Mouse (Mus musculus): Measurements from ENCODE around the gene Ttl. TPM values are rescaled to one million over a fixed set of nuclear protein-coding genes. Genes with fewer than 3 reads are reported as not detected.

Ttl gene
- 10.1 and 12.0 TPM in 2 replicates for polyA plus RNA-seq (2012; rRNA removed)

DNA sequence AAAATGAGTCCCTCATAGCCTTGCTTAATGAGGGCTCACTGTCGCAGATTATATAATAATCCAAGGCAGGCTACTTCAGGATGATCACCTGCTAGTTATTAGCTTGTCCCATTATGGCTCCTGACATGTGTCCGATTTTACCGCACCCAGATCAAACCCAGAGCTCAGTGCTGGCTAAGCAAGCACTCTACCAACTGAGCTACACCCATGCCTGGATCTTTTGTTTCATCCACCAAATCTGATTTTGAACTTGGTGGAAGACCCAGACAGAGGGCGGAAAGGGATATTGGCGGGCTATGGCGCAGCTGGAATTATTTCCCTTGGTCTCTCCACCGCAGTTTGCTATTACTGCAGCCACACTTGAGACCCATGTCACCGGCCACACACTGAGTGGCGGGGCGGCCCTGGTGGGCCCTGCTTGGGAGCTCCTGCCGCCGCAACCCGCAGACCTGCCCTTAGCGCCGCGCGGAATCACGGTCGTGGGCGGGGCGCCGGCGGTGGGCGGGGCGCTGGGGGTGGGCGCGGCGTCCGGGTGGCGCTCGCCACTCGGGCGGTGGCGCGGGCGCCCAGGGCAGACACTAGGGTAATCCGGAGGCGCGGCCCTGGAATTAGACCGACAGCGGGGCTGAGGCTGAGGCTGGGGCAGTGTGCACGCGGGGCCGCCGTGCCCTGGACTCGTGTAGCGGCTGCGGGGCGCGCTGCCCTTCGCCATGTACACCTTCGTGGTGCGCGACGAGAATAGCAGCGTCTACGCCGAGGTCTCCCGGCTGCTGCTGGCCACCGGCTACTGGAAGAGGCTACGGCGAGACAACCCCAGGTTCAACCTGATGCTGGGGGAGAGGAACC lies at the start of gene Ttl:
Gene Ttl (plus strand): TSS at position 506 of the 846 bp plus-strand sequence.
- peak; percentile 74 for DNase-seq (ENCODE audit: low spot score)

- DNase-seq (ENCODE audit: low spot score), result no peak
These were observed 45.6 kb upstream of the Ttl start for GRCm38 (mm10) chr2:129020106-129020505.

DNA sequence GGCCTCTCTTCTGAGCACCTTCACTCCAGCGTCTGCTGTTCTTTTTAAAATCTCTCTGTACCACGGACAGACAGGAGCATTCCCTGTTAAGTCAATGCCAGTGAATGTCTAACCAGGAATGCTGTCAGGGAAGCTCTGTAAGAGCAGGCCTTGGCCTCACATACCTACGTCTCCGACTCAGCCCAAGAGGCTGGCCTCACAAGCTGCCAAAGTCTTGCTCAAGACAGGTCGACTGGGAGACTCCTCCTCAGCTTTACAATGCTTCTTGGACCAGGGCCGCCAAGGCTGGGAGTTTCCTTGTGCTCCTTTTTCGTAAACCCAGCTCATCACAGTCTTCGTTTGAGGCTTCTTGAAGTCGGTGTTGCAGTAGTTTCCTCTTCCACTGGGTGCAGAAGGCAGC lies 40.9 kb upstream of the Ttl start:
- no peak for DNase-seq (ENCODE audit: low spot score)

GRCm38 (mm10) chr2:129035381-129035780 lies 30.4 kb upstream of the Ttl start:
- no peak for DNase-seq (ENCODE audit: low spot score)

- DNase-seq (ENCODE audit: low spot score), result no peak
These were observed 27.3 kb upstream of the Ttl start for GRCm38 (mm10) chr2:129038426-129038936.

- DNase-seq (ENCODE audit: low spot score), result no peak
These were observed 26.7 kb upstream of the Ttl start for GRCm38 (mm10) chr2:129038937-129039631.

DNA sequence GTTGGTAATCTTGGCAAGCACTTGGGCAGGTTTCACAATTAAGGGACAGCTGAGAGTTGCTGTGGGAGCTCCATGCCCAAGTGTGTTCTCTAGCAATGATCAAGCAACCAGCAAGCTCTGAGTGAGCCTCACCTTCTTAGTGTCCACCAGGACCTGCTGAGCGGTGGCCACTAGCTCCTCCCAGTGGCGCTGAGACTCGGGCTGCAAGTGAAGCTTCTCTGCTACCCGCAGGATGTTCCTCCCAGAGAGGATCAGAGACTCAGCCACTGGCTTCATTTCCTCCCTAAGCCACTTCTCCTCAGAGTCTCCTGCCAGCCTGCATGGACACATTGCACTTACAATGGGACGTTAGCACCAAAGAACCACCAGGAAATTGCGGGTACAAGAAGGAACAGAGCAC lies 25.2 kb upstream of the Ttl start:
- DNase-seq (ENCODE audit: low spot score), result no peak

- DNase-seq (ENCODE audit: low spot score), result no peak
These were observed 19.4 kb upstream of the Ttl start for GRCm38 (mm10) chr2:129046172-129046845.

- no peak for DNase-seq (ENCODE audit: low spot score)
These were observed 18.9 kb upstream of the Ttl start for GRCm38 (mm10) chr2:129046846-129047196.

- no peak for DNase-seq (ENCODE audit: low spot score)
These were observed 17.9 kb upstream of the Ttl start, which contains the start of gene Vinac1 for GRCm38 (mm10) chr2:129047811-129048210. Gene Vinac1, minus strand, starts transcription at chr2:129048172.

GRCm38 (mm10) chr2:129052451-129052983 lies 13.2 kb upstream of the Ttl start:
- no peak for DNase-seq (ENCODE audit: low spot score)

DNA sequence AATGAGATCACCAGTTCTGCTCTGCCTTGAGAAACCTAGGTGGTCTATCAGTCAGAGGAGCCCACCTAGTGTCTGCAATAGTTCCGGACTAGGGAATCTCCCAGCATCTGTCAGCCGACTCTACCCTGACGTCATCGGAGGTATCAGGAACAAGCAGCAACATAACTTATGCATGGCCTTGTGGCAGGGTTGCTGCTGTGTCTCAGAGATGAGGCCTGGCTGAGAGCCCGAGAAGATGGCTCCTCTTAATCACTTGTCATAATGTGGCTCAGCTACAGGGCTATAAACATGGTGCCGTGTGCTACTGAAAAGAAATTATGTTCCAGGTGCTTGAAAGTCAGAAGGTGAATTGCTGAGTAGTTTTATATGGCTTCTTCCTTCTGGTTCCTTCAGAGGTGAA lies 10.0 kb upstream of the Ttl start:
- no peak for DNase-seq (ENCODE audit: low spot score)

DNA sequence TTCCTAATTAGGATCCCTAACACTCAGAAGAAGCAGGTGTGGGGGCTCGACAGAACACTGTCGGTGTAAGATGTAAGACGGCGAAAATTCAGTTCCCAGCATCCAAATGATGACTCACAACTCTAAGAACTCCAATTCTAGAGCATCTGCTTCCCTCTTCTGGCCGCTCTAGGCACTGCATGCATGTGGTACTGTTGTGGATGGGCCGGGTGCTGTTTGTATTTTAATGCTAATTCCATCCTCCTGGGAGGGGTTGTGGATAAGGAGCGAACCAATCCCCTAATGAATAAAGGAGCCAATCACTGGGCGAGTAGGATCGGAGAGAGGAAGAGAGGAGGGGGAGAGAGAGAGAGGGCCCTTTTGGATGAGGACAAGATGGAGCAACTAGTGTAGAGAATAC lies 9.1 kb upstream of the Ttl start:
- no peak for DNase-seq (ENCODE audit: low spot score)

DNA sequence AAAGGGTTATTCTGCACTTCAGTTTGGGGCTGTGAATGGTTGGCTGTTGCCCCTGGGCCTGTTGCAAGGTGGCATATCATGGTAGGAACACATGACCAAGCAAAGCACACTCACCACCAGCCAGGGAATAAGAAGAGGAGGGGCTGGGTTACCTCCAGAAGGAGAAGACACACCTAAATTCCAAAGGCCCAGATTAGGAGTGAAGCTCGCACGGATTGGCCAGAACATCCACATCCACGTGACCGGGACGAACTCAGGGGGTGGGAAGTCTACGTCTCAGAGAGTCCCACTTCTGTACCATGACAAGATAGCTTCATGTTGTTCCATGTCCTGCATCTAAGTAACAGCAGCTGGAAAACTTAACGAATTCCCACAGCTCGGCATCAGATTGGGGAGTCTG lies 8.5 kb upstream of the Ttl start:
- no peak for DNase-seq (ENCODE audit: low spot score)

DNA sequence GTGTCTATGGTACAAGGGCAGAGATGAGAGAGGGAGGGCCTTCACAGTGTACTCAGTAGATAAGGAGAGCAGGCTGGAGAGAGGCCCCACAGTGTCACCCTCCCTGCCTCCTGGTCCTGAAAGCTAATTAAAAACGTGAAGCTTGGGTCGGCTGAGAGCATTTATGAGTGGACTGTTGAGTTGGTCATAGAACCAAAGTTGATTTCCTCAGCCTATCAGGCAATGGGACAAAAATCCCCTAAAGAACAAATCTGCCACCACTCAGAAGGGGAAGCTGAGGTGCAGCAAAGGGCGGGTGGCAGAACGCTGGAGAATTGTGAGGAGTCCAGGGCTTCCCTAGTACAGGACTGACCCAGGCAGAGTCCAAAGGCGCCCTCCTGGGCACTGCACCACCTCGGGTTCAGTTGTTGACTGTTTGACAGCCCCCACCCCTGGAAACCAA lies 7.8 kb upstream of the Ttl start:
- DNase-seq (ENCODE audit: low spot score), result no peak

DNA sequence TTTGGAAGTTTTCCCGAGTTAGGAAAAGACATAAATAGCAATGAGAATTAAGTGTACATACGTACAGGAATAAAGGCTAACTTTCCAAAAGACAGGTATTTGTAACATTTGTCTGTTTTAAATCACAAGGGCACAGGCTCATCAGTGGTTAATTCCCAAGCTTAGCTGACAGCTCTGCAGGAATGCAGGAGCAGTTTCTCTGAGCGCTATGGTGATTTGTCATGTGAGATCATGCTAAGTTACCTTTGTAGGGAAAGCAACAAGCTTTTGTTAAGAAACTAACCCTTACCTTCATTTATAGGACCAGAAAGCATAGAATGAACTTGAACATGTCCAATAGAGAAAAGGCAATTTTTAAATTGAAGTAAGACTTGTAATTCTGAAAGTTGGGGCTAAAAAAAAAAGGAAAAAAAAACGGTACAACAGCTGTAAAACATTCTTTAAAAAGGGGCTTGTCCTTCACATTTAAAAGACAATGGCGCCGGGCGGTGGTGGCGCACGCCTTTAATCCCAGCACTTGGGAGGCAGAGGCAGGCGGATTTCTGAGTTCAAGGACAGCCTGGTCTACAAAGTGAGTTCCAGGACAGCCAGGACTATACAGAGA lies 4.2 kb upstream of the Ttl start:
- DNase-seq (ENCODE audit: low spot score), result no peak

DNA sequence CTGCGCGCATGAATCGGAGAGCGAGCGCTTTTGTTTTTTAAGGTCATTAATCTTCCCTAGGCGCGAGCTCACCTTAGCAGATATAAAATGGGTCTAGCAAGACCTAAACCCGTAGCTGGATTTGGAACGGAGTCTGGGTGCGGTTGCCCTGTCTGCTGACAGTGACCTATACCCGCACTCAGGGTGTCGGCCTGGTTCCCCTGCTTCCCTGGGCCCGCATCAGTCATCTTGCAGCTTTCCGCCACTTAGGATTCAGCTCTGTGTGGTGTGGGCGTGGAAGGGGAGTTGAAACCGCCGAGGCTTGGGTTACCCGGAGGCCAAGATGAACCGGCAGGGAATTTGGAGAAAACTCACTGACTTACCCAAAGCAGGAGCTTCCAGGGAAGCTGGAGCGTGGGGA lies 584 bp downstream of the Ttl start:
- peak; percentile 39 for DNase-seq (ENCODE audit: low spot score)

DNA sequence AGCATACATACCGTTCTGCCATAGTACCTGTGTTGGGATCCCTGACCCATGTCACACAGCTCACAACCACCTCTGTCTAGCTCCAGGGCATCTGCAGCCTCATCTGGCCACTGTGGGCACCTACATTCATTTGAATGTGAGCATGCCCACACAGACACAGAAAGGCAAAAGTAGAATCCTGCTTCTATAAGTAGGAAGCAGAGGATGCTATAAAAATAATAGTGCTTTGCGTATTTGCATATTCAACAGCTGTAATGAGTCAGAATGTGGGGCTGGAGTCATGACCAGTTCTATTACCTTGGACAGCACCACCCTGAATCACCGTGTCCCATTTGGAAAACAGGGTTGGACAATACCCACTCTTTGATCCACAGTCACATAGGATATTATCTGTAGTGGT lies 4.6 kb downstream of the Ttl start:
- no peak for DNase-seq (ENCODE audit: low spot score)

- no peak for DNase-seq (ENCODE audit: low spot score)
These were observed 12.6 kb downstream of the Ttl start for GRCm38 (mm10) chr2:129078313-129078712.

GRCm38 (mm10) chr2:129079194-129079593 lies 13.5 kb downstream of the Ttl start:
- no peak for DNase-seq (ENCODE audit: low spot score)

GRCm38 (mm10) chr2:129081097-129081496 lies 15.4 kb downstream of the Ttl start:
- no peak for DNase-seq (ENCODE audit: low spot score)

DNA sequence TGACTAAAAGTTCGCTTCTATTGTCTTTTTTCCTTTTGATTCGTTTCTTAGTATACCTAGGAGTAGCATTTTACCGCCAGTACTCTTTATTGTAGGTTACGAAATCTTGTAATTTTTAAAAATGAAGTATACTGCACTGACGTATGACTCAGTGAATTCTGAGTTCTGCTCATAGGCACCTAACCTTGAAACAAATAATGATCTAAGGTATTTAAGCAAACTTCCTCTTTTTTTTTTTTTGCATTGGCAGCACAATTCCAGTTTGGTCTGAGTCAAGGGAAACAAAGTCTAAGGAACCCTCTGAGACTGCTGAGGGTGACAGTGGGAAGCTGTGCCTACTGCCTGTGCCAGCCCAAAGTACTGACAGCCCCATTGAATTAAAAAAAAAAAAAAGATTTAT lies 17.8 kb downstream of the Ttl start:
- no peak for DNase-seq (ENCODE audit: low spot score)
